Mouse (Mus musculus) cerebellum, adult 11-12 months (tissue): Measurements from ENCODE around the gene Bmp2k.

Experiments
- DNase-seq: peaks from one replicate; pipeline ENCODE4 v3.0.0; 2022

Gene Bmp2k

GRCm38 (mm10) chr5:96997310-96997801 lies at the start of gene Bmp2k:
Gene Bmp2k, plus strand, starts transcription at chr5:96997689.
- DNase-seq, result peak; percentile 89

DNA sequence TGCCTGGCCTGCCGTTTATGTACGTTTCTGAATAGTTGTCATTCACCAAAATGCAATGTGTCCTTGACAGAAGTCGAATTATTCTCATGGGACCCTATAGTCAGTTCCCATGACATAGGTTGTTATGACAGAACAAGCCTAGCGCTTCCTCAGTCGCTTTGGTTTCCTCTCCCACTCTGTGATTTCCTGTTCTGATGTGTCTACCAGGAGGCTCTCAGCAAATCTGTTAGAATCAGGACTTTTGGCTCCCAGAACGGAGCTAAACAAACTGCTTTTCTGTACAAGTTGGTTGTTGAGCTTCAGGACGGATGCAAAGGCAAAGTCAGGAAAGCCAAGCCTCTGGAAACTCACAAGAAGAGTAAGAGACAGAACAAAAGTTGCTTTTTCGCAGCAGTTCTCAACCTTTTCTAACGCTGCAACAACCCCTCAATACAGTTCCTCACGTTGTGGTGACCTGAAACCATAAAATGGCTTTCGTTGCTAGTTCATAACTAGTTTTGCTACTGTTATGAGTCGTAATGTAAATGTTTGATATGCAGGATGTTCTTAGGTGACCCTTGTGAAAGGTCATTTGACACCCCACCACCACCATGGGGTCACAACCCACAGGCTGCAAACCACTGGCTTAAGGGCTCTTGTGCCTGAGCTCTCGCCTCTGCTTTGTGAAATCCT lies 48.5 kb upstream of the Bmp2k start:
- no peak for DNase-seq

- no peak for DNase-seq
Measured at GRCm38 (mm10) chr5:96949839-96950666, 47.4 kb upstream of the Bmp2k start.

- no peak for DNase-seq
Measured at GRCm38 (mm10) chr5:96950667-96951492, 46.6 kb upstream of the Bmp2k start.

DNA sequence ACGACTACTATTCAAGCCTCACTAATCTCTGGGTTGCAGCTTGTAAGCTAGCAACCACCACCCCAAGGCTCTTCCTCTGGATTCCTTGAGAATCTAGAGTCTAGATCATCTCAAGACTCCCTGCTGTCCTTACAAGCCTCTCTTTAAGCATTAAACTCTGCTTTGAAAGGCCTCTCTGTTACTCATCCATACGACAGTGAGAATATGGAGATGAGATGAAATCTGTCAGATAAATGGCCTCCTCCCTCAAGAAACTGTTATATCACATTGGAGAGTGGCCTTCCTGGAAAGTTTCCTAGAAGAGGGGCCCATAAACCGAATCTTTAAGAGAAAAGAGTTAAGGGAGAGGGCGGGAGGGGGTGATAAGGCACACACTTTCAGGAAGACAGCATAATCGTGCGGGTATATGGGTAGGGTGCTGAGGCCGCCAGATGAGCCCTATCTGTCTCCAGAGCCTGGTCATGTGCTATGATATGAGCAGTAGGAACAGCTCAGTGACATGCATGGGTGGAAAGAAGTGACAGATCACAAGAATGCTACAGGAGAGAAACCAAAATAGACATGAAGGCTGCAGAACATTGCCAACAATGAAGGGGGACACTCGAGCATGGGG lies 45.9 kb upstream of the Bmp2k start:
- no peak for DNase-seq

GRCm38 (mm10) chr5:96954040-96954439 lies 43.4 kb upstream of the Bmp2k start:
- no peak for DNase-seq

- no peak for DNase-seq
Measured at GRCm38 (mm10) chr5:96954466-96955027, 42.9 kb upstream of the Bmp2k start.

- peak; percentile 15 for DNase-seq
Measured at GRCm38 (mm10) chr5:96956926-96957325, 40.6 kb upstream of the Bmp2k start.

DNA sequence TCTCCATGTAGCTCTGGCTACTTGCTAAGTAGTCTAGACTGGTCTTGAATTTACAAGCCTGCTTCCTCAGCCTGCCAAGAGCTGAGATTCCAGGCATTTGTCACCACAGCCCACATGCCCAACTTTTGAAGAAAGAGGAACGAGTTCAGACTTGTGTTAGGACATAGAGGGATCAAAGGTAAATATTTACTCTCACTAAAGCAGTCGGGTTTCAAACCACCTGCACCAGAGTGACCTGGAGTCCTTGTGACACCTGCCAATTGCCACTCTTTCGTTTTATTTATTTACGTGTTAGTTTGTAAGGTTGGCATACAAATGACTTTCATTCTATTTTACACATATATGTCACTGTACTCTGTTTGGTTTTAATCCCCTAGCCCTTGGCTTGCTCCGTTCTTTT lies 36.4 kb upstream of the Bmp2k start:
- no peak for DNase-seq

- no peak for DNase-seq
Measured at GRCm38 (mm10) chr5:96961852-96962251, 35.6 kb upstream of the Bmp2k start.

DNA sequence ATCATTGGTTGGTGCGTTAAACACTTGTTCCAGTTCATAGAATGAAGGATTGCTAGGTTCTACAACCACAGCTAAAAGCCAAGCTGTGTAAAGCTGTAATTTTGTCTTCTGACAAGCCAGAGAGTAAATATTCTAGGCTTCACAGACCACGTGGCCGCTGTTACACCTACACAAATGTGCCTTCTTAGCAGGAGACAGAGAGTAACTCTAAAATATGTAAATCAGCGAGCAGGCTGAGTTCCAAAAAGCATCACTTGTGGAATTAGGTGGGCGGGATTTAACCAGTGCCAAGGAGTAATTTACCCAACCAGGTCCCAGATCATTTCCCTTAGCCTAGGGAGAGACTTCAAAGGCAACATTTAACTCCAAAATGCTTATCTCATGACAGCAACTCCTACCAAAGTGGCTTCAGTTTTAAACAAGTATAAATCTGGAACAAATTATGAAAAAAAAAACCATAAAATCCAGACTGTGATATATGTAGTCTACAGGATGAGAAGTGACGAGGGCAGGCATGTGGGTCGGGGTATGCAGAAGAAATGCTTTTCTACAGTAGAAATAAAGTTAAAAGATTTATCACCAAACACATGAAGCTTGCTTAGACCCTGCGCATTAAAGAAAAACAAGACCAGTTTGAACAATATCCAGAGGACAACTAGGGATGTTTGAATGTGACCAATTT lies 35.1 kb upstream of the Bmp2k start:
- DNase-seq, result no peak

- DNase-seq, result no peak
Measured at GRCm38 (mm10) chr5:96962934-96963301, 34.6 kb upstream of the Bmp2k start.

GRCm38 (mm10) chr5:96964062-96965028 lies 33.1 kb upstream of the Bmp2k start:
- no peak for DNase-seq

DNA sequence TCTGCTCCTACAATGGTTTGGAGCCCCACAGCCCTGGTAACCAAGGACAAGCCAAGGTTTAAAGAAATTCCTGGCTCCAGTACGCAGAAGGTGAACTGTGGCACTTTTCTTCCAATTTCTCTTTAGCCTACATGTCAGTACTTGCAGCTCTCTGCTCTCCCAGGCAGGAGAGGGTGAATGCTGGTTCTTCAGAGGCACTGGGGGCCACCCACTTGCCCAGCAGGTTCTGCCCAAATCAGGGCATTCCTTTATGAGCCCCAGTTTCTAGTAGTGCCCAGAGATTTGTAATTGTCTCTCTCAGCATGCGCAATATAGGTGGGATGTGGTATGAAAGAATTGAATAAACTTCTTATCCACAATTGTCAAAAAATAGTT lies 32.5 kb upstream of the Bmp2k start:
- no peak for DNase-seq

DNA sequence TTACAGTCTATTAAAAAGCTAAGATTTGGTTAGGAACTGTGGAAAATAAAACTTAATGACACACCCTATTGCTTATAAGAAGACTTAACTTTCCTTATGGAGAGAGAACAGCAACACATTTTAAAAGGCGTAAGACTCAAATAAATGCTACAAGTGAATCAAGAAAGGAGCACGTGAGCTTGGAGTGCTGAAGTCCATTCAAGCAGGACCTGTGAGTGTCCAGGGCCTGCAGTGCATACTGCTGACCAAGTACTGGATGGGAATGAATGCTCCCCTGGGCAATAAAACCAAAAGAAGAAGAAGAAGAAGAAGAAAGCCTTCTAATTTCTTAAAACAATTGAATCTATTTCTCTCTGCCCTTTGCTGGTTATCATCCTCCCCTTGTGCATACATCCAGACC lies 32.0 kb upstream of the Bmp2k start:
- DNase-seq, result no peak

- no peak for DNase-seq
Measured at GRCm38 (mm10) chr5:96968628-96969027, 28.9 kb upstream of the Bmp2k start.

- DNase-seq, result no peak
Measured at GRCm38 (mm10) chr5:96969032-96969431, 28.5 kb upstream of the Bmp2k start.

DNA sequence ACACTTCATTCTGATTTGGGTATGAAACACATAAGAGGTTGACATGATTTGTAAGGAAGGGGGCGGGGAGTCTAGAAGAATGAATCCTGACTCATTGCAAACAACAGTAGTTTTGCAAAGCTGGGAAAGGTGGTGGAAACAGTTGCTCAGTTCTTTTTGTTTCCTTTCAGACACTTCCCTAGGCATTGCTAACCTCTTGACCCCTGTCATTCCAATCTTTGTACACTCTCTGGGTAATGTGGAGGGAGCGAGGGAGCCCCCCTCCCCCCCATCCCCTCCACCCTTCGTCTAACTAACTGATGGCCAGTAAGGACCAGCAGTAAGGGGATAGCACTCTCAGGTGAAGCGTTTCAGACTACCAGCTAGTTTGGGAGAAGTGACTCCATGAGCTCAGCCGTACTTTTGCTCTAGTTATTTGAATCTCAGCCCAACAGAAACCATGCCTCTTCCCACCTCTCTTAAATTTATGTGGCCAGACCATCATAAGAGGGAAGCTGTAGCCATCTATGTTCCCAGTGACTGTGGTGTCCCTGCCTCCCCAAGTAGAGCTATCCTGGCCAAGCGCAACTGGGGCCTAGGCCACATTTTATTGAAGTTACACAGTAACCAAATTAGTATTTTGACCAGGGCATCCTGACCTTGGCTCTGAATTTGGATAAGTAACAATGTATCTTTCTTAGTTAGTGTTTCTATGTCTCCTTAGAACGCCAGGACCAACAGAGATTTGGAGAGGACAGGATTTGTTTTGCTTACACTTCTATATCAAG lies 27.6 kb upstream of the Bmp2k start:
- DNase-seq, result no peak

- no peak for DNase-seq
Measured at GRCm38 (mm10) chr5:96970472-96970848, 27.0 kb upstream of the Bmp2k start.
